7 mouse cellular contexts compared by ENCODE assay signal in the genomic region with DNA sequence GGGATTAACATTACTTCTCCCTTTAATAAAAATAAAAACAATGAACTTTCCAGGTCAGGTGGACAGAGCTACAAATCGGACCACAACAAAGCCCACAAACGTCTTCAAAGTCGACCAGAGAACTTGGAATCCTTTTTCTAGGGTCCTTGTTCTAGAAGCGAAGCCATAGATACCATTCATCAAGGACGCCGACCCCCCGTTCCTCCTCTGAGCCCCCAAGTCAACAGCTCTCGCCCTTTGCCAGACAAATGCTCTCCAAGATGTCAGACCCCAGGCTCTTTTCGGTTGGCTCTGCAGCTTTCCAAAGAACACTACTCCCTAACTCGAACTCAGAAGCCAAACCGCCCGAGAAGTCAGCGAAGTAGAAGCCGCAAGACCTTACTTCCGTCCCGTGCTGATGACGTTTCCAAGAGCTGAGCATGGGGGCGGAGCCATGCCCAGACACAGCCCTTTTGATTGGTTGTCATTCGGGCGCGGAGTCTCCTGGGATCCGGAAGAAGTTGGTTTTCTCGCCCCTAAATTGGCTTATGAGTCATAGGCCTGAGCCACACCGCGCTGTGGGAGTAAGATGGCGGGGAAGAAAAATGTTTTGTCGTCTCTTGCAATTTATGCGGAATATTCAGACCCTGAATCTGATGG. TPM values are rescaled to one million over a fixed set of nuclear protein-coding genes. Genes with fewer than 3 reads are reported as not detected.
DNase-seq lines count a peak whose midpoint lies in the region; ATAC-seq lines count a peak whose summit lies in the region.

Sap30bp (plus strand) TSS at position 175 of the 639 bp plus-strand sequence.
Recql5 (minus strand) TSS at position 370 of the 639 bp plus-strand sequence.

- H3K27me3 ChIP-seq in embryonic facial prominence, embryonic 12.5 days: no peaks in the 10 kb centered on the region
- no peaks in the 10 kb centered on the region for H3K27me3 ChIP-seq in limb, embryonic 11.5 days (ENCODE audit: control insufficient read depth, insufficient read depth, low read length)
- no peaks in the 10 kb centered on the region for H3K27me3 ChIP-seq in midbrain, embryonic 14.5 days (ENCODE audit: control insufficient read depth, insufficient read depth, low read length)

- ATAC-seq in embryonic facial prominence, embryonic 12.5 days (ENCODE audit: insufficient number of reproducible peaks, insufficient read depth, low FRiP score, low TSS enrichment): peak; percentile 97
- peak; percentile 98 for ATAC-seq in limb, embryonic 11.5 days (ENCODE audit: insufficient number of reproducible peaks, low FRiP score, low TSS enrichment, low read depth)
- ATAC-seq in midbrain, embryonic 14.5 days (ENCODE audit: low FRiP score, low TSS enrichment): peak; percentile 94

- peaks cover 18% of the 10 kb centered on the region for H3K36me3 ChIP-seq in embryonic facial prominence, embryonic 12.5 days
- 0 out of 2 replicates have a peak, but pooled peaks cover 4% of the 10 kb centered on the region for H3K36me3 ChIP-seq in limb, embryonic 11.5 days (ENCODE audit: control insufficient read depth, insufficient read depth, low read length)
- H3K36me3 ChIP-seq in midbrain, embryonic 14.5 days (ENCODE audit: control insufficient read depth, insufficient read depth, low read length): peaks cover 29% of the 10 kb centered on the region

- peak within 1 kb of the TSS; percentile 89 for H3K9ac ChIP-seq in embryonic facial prominence, embryonic 12.5 days
- H3K9ac ChIP-seq in limb, embryonic 11.5 days (ENCODE audit: low read length): peak within 1 kb of the TSS; percentile 70
- peak within 1 kb of the TSS; percentile 84 for H3K9ac ChIP-seq in midbrain, embryonic 14.5 days (replicated peaks; ENCODE audit: low read length)

- 1% methylated on average over 28 of the region's 28 CpGs for WGBS in embryonic facial prominence, embryonic 12.5 days
- under 1% methylated on average over 28 of the region's 28 CpGs for WGBS in limb, embryonic 11.5 days
- under 1% methylated on average over 28 of the region's 28 CpGs for WGBS in midbrain, embryonic 14.5 days

- H3K4me1 ChIP-seq in embryonic facial prominence, embryonic 12.5 days: peaks cover 20% of the 10 kb centered on the region
- H3K4me1 ChIP-seq in limb, embryonic 11.5 days (ENCODE audit: control insufficient read depth, insufficient read depth, low read length): peaks cover 13% of the 10 kb centered on the region
- peaks cover 17% of the 10 kb centered on the region for H3K4me1 ChIP-seq in midbrain, embryonic 14.5 days (ENCODE audit: control insufficient read depth, insufficient read depth, low read length)

- peak; percentile 94 for DNase-seq in adrenal gland, postnatal 25 days
- peak; percentile 100 for DNase-seq in heart, adult 11 months
- DNase-seq in kidney, adult 18-20 months: peak; percentile 97
- DNase-seq in limb, embryonic 11.5 days (ENCODE audit: low spot score): peak; percentile 99
- peak; percentile 100 for DNase-seq in midbrain, embryonic 14.5 days
- peak; percentile 91 to 94 for DNase-seq in spleen, adult 18-20 months

- no peak within 1 kb of the TSS for H3K27ac ChIP-seq in embryonic facial prominence, embryonic 12.5 days
- no peak within 1 kb of the TSS for H3K27ac ChIP-seq in limb, embryonic 11.5 days (replicated peaks; ENCODE audit: low read depth, low read length)
- H3K27ac ChIP-seq in midbrain, embryonic 14.5 days (replicated peaks; ENCODE audit: low read depth, low read length): peak within 1 kb of the TSS; percentile 66

- H3K9me3 ChIP-seq in embryonic facial prominence, embryonic 12.5 days: no peaks in the 10 kb centered on the region
- no peaks in the 10 kb centered on the region for H3K9me3 ChIP-seq in limb, embryonic 11.5 days (ENCODE audit: control insufficient read depth, low read length)
- no peaks in the 10 kb centered on the region for H3K9me3 ChIP-seq in midbrain, embryonic 14.5 days (ENCODE audit: control insufficient read depth, low read length)

- H3K4me3 ChIP-seq in embryonic facial prominence, embryonic 12.5 days: peak within 1 kb of the TSS; percentile 94
- peak within 1 kb of the TSS; percentile 77 for H3K4me3 ChIP-seq in limb, embryonic 11.5 days (ENCODE audit: low read depth, low read length)
- peak within 1 kb of the TSS; percentile 97 for H3K4me3 ChIP-seq in midbrain, embryonic 14.5 days (replicated peaks; ENCODE audit: low read depth, low read length)

- peak within 1 kb of the TSS; percentile 86 for H3K4me2 ChIP-seq in embryonic facial prominence, embryonic 12.5 days (replicated peaks)
- peak within 1 kb of the TSS; percentile 91 for H3K4me2 ChIP-seq in limb, embryonic 11.5 days (ENCODE audit: low read depth, severe bottlenecking)
- H3K4me2 ChIP-seq in midbrain, embryonic 14.5 days (ENCODE audit: low read length): peak within 1 kb of the TSS; percentile 85

RNA-seq across cellular contexts. Expression of gene Sap30bp, which starts in this region (rescaled TPM):
- total RNA-seq in adrenal gland, postnatal 25 days (2021): 32.0 and 41.3 TPM in 2 replicates
- 46.9 and 47.0 TPM in 2 replicates for polyA plus RNA-seq in embryonic facial prominence, embryonic 12.5 days (2016; fragmentation: Nextera tagmentation; extraction: Ambion mirVana)
- polyA plus RNA-seq in limb, embryonic 11.5 days (2014; fragmentation: Nextera tagmentation; extraction: Ambion mirVana): 50.7 and 56.2 TPM in 2 replicates
- 48.4 and 49.9 TPM in 2 replicates for polyA plus RNA-seq in midbrain, embryonic 14.5 days (2014; fragmentation: Nextera tagmentation; extraction: Ambion mirVana)

RNA-seq across cellular contexts. Expression of gene Recql5, which starts in this region (rescaled TPM):
- 31.4 and 37.1 TPM in 2 replicates for total RNA-seq in adrenal gland, postnatal 25 days (2021)
- polyA plus RNA-seq in embryonic facial prominence, embryonic 12.5 days (2016; fragmentation: Nextera tagmentation; extraction: Ambion mirVana): 26.3 and 28.7 TPM in 2 replicates
- 21.2 and 21.5 TPM in 2 replicates for polyA plus RNA-seq in limb, embryonic 11.5 days (2014; fragmentation: Nextera tagmentation; extraction: Ambion mirVana)
- 18.0 and 18.4 TPM in 2 replicates for polyA plus RNA-seq in midbrain, embryonic 14.5 days (2014; fragmentation: Nextera tagmentation; extraction: Ambion mirVana)
